Mouse (Mus musculus) T-helper 1 cell (primary cell): Measurements from ENCODE around the gene Olfr1254.

Experiments used
- in situ Hi-C: fragments of 300-600 bp; cut with MboI, MseI; formaldehyde crosslinking; loops from one replicate; pipeline ENCODE4 v1.15.1; 2025; ENCODE audit warnings: high pct_unique_total_duplicates

The Olfr1254 gene

GRCm38 (mm10) chr2:89793519-89793918, at the start of gene Olfr1254:
Olfr1254 (minus strand) TSS chr2:89793619.
- in situ Hi-C loops = no loop called here

GRCm38 (mm10) chr2:89841455-89841854, 48.0 kb upstream of the Olfr1254 start, which contains the start of gene Olfr1256:
Olfr1256 (minus strand) TSS chr2:89841555.
- in situ Hi-C loops = no loop called here

- in situ Hi-C loops = no loop called here
Measured at GRCm38 (mm10) chr2:89820216-89820615, 26.8 kb upstream of the Olfr1254 start.

- in situ Hi-C loops = no loop called here
Measured at GRCm38 (mm10) chr2:89811751-89812150, 18.3 kb upstream of the Olfr1254 start, which contains the start of gene Olfr1255. Olfr1255 (plus strand) TSS chr2:89812051.

GRCm38 (mm10) chr2:89810751-89811150, 17.3 kb upstream of the Olfr1254 start:
- in situ Hi-C loops = no loop called here

- in situ Hi-C loops = no loop called here
Measured at GRCm38 (mm10) chr2:89799583-89799982, 6.2 kb upstream of the Olfr1254 start.

- in situ Hi-C loops = no loop called here
Measured at GRCm38 (mm10) chr2:89756990-89757389, 36.4 kb downstream of the Olfr1254 start, which contains the start of gene Olfr1253. Olfr1253 (minus strand) TSS chr2:89757090.
